Mouse (Mus musculus) layer of hippocampus, adult 8-10 months (tissue): ENCODE data around the gene Dennd6b. TPM values are rescaled to one million over a fixed set of nuclear protein-coding genes. Genes with fewer than 3 reads are reported as not detected.

Source experiments
- DNase-seq, 2 experiments: peaks; one replicate each; pipeline ENCODE4 v3.0.0; 2022; ENCODE audit warnings: low spot score in 2 of 2
- total RNA-seq, 4 experiments: library from RNA; stranded (reverse); gene quantifications; 2 replicates each; pipeline ENCODE4 v1.2.4; 2022

Dennd6b gene
- total RNA-seq, 4 experiments from 2014 or later, result 38.9 to 52.1 (median 45.1) TPM

DNA sequence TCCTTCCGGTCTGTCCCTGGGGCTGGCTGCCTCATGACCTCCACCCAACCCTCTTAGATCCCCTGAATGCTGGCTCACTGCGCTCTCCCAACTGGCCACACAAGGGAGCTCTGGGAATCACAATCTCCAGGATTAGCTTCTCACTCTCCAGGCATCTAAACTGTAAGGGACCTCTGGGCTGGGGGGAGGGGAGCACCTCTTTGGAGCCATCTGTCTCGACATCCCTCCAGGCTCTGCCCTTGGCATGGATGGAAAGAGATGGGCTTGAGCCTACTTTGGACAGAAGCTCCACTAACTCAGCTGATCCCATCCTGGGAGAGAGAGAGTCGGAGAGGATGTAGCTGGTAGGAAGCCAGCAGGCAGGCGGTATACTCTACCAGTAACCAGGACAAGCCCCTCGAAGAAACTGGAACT lies 14.0 kb downstream of the Dennd6b start:
- DNase-seq, result no peak

DNA sequence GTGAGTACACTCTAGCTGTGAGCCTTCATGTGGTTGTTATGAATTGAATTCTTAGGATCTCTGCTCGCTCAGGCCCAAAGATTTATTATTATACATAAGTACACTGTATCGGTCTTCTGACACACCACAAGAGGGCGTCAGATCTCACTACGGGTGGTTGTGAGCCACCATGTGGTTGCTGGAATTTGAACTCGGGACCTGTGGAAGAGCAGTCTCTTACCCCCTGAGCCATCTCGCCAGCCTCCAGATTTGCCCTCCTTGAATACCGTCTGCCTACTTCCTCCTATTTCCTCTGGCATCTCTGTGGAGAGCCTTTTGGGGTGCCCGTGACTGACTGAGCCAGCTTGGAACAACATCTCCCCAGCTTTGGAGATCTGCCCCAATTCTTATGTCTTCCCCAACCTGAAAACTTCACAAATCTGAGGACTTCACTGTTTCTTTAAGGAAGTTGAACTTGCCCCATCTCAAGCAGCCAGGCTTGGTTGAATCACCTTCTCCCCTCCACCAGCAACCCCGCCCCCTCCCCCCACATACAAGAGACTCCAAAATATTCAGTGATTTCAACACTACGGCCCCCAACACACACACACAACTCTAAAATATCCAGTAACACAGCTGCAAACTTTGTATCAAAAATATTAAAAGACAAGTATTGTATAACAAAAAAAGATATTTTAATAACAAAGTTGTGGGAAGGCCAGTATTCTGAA lies 14.6 kb downstream of the Dennd6b start:
- no peak for DNase-seq

DNA sequence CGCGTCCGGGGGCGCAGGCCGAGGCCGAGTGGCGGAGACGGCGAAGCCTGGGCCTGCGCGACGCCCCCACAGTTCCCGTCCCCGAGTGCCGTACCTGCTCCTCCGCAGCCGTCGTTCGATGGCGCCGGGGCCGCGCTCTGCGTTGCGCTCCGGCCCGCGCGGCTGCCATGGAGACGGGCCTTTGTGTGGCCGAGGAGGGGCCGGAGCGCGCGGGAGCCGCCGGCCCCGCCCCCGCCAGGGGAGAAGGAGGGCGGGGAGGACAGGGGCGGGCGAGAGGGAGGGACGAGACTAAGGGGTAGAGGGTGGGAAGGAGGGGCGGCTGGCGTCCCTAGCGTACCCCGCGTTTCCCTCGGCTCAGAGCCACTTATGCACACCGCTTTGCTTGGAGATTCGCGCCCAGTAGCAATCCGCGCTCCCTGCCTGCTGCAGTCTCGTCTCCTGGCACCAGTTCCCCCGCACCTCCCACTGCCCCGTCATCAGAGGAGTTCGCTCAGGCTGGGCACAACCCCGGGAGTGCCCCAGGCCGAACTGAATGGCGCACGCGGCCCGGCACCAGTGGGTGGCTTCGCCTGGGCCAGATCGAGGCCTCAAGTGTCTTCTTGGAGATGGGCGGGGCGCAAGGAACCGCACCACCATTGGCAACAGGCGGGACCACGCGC lies 15.6 kb downstream of the Dennd6b start, which contains the start of gene Plxnb2:
Gene Plxnb2, minus strand, starts transcription at position 218 of the 659 bp plus-strand sequence.
- peak; percentile 71 to 72 for DNase-seq

DNA sequence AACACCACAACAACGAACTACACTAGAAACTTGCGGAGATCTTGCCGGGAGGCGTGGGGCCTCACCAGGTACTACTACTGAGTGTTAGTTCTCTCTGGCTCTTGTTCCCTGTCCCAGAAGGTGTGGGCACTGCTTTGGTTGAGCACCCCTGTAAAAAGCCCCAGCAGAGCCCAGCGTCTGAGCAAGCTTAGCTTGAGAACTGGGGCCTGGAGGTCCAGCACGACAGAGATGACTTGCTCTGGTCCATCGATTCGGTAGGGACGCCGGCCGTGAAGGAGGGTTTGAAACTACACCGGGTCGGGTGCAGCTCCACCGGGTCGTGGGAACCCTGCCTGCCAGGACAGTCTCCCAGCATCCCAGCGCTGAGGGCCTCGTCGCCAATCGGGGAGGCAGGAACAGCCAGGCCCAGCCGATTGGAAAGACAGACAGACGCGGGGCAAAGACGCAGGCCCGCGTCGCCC lies 16.2 kb downstream of the Dennd6b start:
- DNase-seq, result no peak

DNA sequence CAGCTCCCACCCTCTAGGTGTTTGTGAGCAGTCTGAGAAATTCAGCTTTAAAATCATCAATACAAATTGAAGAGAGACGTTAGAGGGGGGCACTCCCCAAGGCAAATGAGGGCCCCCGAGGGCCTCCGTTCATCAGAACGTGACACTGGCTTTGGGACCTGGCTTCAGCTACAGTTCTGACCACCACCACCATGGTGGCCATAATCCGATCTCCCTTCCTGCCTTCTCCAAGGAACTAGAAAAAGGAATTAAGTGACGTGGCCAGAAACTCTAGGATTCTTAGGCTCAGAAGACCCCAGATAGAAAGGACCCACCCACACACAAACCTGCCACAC lies 16.7 kb downstream of the Dennd6b start:
- DNase-seq, result no peak

DNA sequence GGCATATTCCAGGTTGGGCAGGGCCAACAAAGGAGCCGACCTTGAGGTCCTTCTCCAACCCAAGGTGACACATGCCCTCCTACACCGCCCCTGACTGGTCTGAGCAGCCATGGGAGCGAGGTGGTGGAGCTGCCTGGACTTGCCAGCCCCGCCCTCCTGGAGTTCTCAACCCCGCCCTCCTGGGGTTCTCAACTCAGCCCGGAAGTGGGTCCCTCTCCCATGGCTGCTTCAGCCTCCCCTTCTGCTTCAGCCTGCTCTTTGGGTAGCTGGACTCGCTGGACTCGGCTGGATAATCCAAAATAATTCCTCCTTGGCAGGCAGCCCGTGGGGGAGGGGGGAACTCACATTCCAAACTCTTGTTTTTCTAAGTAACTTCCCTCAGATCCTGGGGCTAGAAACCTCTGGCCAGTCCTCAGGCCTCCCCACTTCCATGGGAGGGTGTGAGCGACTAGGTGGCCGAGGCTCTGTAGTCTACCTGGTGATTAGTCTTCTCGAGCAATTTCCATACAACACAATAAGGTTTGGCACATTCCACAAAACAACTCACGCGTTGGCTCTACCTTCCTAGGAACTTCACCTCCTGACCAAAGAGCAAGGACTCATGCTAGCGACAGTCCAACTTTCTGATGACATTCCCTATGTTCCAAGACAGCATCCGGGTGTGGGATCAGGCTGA lies 17.2 kb downstream of the Dennd6b start:
- DNase-seq, result no peak

DNA sequence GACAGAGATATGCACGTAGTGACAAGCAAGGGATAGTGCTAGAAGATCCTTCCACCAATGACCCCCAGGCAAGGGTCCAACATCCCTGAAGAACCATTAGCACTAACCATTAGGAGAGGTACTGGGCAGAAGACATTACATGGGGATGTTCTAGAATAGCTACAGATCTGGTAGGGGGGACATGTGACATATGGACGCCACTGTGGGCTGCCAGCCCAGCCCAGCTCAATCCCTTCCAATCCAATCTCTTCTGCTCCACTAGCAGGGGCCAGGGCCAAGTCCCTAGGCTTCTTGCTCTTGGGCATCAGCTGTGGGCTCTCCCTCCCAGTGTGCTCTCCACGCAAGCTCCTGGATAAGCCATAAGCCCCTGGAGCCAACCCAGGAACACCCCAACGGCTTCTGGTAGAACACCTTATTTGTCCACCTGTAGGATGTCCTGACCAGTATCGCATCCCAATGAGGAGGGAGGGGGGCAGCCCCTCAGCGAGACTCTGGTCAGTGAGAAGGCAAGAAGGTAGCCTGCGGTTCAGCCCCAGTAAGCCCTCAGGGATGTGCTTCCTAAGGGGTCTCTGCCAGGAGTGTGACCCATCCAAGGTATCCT lies 17.9 kb downstream of the Dennd6b start:
- no peak for DNase-seq

DNA sequence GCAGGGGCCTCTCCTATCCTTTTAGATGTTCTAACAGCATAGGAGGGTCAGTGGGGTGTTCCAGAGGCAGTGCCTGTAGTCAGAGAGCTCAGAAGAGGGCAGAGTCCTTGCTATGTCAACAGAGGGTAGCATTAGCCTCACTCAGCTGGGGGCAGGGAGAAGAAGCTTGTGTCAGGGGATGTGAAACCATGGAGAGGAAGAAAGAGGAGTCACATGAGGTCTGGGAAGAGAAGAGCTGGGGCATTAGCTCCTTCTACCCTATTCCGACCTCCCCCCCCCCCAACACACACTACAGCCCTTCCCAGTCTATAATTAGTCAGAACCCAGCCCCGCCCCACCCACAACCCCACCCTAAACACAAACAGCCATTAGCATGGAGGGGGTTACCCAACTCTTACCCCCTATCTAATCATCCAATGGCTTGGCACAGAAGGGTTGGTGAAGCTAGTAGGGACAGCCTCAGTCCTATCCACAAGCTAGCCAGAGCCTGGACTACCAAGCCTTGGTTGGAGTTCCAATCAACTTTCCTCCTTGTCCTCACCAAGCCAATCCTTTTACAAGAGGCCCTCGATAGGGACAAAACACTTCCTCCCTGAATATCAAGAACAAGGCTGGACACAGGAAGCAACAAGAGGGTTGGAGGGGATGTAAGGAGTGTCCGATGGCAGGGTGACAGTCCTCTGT lies 18.6 kb downstream of the Dennd6b start:
- no peak for DNase-seq

DNA sequence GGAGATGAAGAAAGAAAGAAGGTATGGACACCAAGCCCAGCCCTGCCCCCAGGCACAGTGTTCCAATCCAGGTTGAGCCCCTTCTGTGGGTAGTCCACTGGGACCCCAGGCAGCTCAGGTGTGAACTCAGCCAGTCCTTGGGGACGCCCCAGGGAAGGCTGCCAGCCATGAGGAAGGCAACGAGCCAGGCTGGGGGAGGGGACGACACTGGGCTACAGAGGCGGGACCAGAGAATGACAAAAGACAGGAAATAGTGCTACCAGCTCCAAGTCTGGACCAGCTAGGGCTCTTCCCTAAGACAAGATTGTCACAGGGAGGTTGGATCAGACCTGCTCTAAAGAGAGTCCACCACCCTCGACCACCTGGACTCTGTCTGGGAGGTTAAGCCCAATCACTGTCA lies 19.2 kb downstream of the Dennd6b start:
- DNase-seq, result no peak

DNA sequence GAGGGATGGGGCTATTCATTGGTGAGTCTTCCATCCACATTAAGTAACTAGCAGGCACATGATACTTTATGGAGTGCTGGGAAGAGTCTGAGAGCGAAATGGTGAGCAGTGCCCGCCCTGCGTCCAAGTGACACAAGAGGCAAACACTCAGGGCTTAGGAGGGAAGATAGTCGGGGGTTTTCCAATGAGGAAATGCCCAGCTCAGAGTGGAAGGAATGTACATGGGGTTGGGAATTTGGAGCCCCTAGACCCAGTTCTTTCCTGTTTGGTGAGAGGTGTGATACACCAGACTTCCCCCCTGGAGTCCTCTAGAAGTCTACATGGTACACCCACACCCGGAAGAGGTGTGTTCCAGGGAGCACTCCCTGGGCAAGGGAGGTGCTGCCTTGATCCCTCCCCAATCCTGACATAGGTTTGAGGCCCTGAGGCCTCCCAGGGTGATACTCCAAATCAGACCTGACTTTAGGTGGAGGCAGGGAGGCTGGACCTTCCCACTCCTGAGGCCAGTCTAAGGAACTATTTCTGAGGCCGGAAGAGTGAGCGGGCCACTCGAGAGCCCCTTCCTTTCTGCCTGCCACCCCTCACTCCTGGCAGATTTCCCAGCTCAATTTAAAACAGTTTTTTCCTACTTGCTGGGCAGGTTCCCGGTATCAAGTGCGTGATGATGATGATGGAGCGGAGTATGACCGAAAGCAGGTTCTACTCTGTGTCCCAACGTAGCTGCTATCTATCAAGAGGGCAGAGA lies 20.7 kb downstream of the Dennd6b start:
- no peak for DNase-seq

DNA sequence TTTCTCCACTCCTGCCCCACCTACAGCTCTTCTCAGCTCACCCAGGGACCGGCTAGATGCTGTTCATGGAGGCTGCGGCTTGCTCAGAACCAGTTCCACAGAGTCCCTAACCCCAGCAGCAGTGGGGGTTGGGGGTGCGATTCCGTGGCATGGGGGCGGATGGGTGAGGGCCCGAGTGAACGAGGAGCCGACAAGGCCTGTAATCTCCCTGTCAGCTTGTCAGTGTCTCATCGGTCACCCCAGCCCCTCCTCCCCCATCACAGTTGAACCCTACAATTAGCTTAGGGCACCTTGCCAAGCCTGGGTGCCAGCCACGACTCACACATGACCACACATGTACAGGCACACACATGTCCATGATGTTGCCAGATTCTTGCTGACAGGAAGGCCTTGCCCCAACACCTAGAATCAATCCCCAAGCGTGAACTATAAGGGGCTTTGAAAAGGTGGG lies 21.4 kb downstream of the Dennd6b start:
- DNase-seq, result no peak

DNA sequence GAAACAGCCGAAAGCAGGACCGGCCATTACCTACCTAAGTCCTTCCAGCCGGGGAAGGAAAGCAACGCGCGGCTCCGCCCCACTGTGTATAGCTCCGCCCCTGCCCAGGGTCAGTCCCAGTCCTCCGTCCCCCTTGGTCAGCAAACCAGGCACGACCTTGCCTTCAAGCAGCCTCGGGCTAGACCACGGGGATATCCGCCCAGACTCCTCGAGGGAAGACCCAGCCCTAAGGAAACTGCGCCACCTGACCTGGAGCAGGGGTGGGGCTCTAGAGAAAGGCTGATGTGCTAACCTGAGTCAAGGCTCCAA lies 22.4 kb downstream of the Dennd6b start:
- DNase-seq, result no peak

DNA sequence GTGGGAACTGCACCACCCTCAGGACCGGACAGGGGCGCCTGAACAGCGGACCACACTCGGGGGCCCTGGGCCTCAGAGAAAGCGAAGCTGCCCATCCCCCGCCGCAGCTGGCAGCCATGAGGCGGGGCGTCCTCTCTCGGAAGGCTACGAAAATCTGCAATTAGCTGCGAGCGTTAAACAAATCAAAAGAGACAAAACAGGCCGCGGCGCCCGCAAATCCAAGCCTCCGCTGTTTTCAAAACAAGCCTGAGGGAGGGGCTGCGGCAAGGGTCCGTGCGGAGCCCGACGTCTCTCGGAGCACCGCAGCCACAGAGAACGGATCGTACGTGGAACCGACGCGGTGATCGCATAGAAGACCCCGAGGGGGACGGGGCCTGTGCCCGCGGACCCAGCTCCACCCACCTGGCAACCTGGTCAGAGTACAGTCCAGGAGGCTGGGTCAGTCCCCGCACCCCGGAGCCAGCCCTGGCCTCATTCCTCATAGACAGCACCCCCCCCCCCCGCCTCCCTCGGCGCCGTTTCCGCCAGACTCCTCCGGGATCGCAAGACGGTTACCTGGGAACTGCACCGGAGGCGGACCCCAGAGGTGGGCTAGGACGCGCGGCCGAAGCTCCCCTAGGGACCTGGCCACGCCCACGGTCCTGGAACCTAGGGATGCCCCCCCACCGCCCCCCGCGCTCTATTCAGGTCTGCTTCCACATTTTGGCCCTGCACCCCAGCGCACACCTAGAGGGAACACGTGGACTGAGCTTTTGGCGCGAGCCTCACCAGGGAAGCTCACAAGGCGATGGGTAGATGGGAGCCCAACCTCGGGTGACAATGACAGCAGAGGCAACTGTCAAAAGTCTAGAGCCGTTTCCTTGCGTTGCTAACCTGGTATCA lies 23.0 kb downstream of the Dennd6b start:
- DNase-seq, result no peak

DNA sequence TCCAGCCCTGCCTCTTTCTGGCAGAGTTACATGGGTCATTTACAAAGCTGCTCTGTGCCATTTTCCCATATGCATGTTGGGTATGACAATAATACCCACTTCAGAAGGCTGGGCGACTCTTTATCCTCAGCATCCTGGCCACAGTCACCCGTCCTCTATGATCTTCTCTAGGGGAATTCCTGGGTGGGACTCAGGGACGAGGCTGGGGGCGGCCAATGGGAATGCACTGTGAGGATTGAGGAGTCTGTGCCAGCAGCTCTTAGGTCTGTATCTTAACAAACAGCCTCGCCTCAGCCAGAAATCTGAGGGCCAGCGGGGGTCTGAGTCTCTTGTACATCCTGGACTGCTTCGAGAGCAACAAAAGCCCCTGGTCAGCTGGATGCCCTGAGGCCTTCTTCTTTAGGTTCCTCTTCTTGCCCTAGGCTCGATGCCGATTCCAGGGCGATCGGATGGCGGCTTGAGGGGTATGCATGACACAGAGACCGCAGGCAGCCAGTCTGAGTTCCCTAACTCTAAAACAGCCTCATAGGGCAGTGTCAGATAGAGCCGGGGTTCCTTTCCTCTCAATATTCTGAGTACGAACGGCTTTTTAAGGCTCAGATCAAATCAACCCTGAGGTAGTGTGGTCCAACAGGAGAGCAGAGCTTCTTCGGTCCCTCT lies 23.9 kb downstream of the Dennd6b start:
- no peak for DNase-seq

DNA sequence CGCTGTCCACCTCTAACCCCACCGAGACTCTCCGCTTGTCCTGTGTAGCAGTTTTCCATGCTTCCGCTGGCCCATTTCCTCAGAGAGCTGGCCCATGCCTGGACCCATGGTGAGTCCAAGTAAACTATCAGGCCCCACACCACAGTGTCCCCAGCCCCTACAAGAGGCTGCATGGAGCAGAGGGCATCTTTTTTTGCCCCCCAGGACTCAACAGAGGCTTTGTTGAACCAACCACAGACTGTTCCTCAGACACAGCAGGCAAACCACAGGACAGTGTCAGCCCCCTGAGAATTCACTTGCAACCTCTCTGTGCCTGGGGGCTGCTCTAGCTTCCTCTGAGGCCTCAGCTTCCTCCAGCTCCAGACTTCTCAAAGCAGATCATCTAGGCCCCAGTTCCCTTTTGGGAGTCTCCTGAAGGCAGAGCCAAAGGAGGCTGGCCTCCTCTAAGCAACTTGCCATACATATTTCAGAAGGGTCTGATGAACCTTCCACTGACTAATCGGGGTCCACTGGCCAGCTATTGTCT lies 24.7 kb downstream of the Dennd6b start:
- no peak for DNase-seq

DNA sequence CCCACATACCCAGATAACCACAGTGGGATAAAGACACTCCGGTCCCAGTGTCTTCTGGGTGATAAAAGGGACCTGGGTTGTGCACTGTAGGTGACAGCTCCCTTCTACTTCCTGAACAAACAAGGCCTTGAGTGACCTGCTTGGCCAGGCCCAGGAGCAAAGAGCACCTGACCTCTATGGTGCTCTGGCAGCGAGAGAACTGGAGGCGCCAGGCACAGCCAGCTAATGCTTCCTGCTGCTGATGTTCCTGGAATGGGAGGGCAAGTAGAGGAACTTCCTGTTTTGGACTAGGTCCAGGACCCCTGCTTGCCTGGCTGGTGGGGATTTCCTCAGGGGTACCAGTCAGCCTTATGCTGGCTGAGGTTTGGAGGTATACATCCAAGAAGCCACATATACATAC lies 26.2 kb downstream of the Dennd6b start:
- DNase-seq, result no peak

DNA sequence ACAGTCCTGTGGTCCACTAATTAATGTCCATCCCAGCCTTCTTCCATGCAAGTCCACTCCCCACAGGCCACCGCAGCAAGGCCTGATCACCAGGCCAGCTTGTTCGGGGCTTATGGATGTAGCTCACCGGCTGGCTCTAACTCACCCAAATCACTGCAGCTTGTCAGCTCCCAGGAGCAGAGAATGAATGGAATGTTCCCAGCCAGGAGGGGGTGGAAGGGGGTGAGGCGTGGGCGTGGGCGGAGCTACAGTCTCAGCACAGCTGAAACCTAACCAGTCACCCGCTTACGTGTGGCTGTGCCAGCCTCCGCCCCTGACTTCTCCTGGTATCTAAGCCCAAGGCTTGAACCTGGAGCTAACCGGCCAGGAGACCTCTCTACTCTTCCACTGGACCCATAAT lies 26.9 kb downstream of the Dennd6b start:
- DNase-seq, result peak; percentile 83 to 84

DNA sequence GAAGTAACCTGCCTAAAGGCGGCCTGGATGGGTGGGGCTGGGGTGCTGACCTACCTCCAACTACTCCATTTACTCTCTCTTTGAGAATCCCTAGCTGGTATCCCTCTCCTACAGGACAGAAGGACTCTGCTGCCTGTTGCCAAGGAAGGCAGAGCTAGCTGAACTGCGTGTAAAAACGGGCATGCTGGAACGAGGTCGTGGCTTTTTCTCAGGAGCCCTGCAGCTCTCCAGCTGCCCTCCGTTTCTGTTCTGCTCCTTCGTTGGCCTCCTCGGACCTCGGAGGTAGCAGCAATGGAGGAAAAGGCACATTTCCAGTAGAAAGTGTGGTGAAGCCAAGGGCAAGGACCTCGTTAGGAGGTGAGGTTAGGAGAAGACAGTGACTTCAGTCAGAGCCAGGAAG lies 27.4 kb downstream of the Dennd6b start:
- no peak for DNase-seq

DNA sequence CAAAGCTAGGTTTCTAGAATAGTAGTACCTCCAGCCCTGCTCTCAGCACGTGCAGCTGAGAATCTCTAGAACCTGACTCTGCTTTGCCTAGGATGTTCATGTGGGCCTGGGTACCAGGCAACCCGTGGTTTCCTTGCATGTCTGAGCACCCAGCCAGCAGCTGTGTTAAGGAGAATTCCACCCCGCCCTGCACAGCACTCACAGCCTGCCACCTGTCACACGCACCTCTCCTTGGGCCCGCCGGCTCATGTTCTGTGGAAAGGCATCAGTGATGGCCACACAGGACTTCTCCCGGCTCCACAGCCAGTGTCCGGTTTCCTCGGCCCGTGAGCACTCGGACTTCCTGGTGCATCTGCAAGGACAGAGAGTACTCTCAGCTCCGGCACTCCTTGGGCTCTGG lies 30.8 kb downstream of the Dennd6b start:
- no peak for DNase-seq
